Mouse (Mus musculus) brain, embryonic 14.5 days (tissue): ENCODE measurements around the gene Atp5g2. TPM values are rescaled to one million over a fixed set of nuclear protein-coding genes. Genes with fewer than 3 reads are reported as not detected.

Experiments
- DNase-seq: peaks from one replicate; pipeline ENCODE4 v3.0.0-alpha.2; 2011; ENCODE audit warnings: low read depth
- CTCF ChIP-seq: fragments of 200-500 bp; IDR thresholded peaks from 2 replicates; pipeline ENCODE4 v1.5.1; 2012; ENCODE audit warnings: inconsistent platforms, mild to moderate bottlenecking, moderate library complexity, borderline replicate concordance; ENCODE audit not compliant: insufficient read depth, insufficient read length; ENCODE audit errors: extremely low read depth
- POLR2A ChIP-seq: fragments of 200-500 bp; IDR thresholded peaks from 2 replicates; pipeline ENCODE4 v1.6.1; 2012; ENCODE audit warnings: mild to moderate bottlenecking, inconsistent platforms, borderline replicate concordance; ENCODE audit not compliant: poor library complexity, insufficient read depth, insufficient read length, severe bottlenecking; ENCODE audit errors: extremely low read depth
- polyA plus RNA-seq: library from polyadenylated mRNA; depleted of rRNA; stranded (reverse); fragments of >200 nt; gene quantifications from 2 replicates; pipeline ENCODE4 v1.2.3, GENCODE M21; 2012; rRNA removed

The Atp5g2 gene
- polyA plus RNA-seq, 1 experiment = 462 TPM

DNA sequence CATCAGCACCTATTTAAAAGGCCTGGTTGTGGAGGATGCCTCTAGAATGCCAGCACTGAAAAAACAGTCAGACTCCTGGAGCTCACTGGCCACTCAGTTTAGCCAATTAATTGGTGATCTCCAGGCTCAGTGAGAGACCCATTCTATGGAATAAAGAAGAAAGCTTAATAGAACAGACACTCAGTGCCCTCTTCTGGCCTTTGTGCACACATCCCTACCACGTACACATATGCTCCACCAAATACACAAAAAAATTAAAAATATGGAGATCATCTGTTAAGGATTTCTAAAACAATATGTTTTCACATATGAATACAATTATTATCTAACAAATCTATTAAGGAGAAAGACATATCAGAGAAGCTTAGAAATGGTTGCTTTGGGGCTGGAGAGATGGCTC is 51.4 kb downstream of the Atp5g2 start:
- TF ChIP-seq CTCF (no peak), POLR2A (no peak)
- DNase-seq = no peak

DNA sequence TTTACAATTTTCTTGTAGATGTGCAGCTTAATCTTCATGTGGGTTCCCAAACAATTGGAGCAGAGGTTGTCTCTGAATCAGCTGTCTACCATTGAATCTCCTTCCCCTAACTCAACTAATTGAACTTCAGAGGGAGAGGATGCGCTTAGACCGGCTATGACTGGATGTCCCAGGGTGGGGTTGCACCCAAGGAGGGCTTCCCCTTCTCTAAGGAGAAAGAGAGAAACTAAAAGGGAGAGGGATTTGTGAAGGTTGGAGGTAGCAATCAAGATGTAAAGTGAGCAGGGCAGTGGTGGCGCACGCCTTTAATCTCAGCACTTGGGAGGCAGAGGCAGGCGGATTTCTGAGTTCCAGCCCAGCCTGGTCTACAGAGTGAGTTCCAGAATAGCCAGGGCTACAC is 52.7 kb downstream of the Atp5g2 start:
- no peak for DNase-seq
- no peak for TF ChIP-seq CTCF
- TF ChIP-seq POLR2A = no peak

DNA sequence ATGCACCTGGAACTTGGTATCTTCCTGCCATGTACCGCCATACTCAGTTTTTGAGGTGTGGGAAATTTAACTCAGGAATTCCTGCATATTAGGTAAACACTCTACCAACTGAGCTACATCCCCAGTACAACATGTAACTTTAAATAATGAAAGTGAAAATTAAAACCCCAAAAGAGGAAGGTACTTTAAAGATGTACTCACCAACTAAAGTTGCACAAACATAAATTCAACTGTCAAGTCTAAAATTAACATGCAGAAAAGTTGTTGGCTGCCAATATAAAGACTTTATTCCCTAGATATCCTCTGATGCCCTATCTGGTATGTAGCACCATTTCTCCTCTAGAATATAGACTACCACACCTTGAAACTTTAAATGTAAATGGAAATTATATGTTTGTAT is 54.5 kb downstream of the Atp5g2 start:
- TF ChIP-seq CTCF = no peak
- no peak for TF ChIP-seq POLR2A
- DNase-seq = no peak

DNA sequence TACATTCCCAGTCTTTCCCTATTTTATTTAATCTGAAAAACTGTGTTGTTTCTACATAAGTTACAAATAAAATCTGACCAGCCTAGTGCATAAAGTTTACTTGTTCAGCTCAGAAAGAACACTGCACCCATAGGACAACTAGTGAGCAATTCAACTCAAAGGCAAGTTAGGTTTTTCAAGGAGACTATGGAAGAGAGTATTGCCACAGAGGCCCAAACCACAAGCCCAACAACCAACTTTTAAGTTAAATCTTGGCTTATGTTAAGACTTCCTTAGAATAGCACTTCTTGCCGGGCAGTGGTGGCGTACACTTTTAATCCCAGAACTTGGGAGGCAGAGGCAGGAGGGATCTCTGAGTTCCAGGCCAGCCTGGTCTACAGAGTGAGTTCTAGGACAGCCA is 56.0 kb downstream of the Atp5g2 start:
- no peak for TF ChIP-seq CTCF
- TF ChIP-seq POLR2A = no peak
- no peak for DNase-seq

DNA sequence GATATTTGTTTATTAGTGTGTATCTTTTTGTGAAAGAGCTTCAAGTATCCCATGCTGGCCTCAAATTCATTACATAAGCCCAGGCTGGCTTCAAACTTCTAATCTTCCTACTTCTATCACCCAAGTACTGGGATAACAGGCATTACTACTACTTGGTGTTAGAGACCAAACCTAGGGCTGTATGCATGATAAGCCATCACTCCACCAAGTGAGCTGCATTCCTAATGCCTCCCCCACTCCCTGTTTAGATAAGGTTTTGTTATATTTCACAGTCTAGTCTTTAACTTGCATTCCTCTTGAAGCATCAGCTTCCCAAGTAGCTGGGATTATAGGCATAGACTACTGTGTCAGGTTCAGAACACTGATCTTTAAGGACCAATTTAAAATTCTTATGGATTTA is 57.9 kb downstream of the Atp5g2 start:
- no peak for DNase-seq
- TF ChIP-seq CTCF (no peak), POLR2A (no peak)

DNA sequence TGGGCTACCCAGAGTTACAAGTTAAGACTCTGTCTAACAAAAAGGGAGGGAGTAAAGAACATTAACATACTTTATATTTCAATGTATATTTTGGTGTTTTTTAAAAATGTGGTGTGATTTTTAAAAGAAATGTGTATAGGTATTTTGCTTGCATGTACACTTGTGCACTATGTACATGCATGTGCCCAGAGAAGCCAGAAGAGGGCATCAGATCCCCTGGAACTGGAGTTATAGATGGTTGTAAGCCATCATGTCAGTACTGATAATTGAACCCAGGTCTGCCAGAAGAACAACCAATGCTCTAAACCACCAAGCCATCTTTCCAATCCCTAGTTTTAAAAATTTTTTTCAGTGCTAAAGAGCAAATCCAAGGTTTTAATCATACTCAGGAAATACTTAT is 59.2 kb downstream of the Atp5g2 start:
- peak; percentile 3; the same call in 1 of the 2 replicates for TF ChIP-seq CTCF
- no peak for TF ChIP-seq POLR2A
- no peak for DNase-seq

Other genes with a start within 250 kb of the Atp5g2 start
- gene Amhr2, start 227.0 kb downstream of the Atp5g2 start, polyA plus RNA-seq = 0.48 and 0.53 TPM in 2 replicates
- gene Prr13, start 213.3 kb downstream of the Atp5g2 start, polyA plus RNA-seq = 94.6 and 117 TPM in 2 replicates
- 569 and 716 TPM in 2 replicates for gene Pcbp2, start 201.8 kb downstream of the Atp5g2 start, polyA plus RNA-seq
- gene Gm10337, start 168.6 kb downstream of the Atp5g2 start, polyA plus RNA-seq = not detected in 2 replicates
- gene Map3k12, start 155.3 kb downstream of the Atp5g2 start, polyA plus RNA-seq = 72.4 and 79.2 TPM in 2 replicates
- gene Tarbp2, start 154.2 kb downstream of the Atp5g2 start, polyA plus RNA-seq = 126 and 186 TPM in 2 replicates
- 7.1 and 7.5 TPM in 2 replicates for gene Npff, start 147.4 kb downstream of the Atp5g2 start, polyA plus RNA-seq
- not detected in 2 replicates for gene Gm28047, start 47.3 kb downstream of the Atp5g2 start, polyA plus RNA-seq
- 42.5 and 48.8 TPM in 2 replicates for gene Atf7, start 46.9 kb downstream of the Atp5g2 start, polyA plus RNA-seq
- 46.2 and 48.4 TPM in 2 replicates for gene Calcoco1, start 49.8 kb upstream of the Atp5g2 start, polyA plus RNA-seq
- gene Hoxc13, start 248.8 kb upstream of the Atp5g2 start, polyA plus RNA-seq = 0.06 and 0.15 TPM in 2 replicates